Mouse (Mus musculus) ES-Bruce4 (cell line): ENCODE measurements around the gene 1810013L24Rik.

Source experiments
- CTCF ChIP-seq: IDR thresholded peaks from one replicate; pipeline ENCODE4 v1.8.1; 2011; ENCODE audit warnings: low read depth, low read length
- EP300 ChIP-seq: IDR thresholded peaks from 2 replicates; pipeline ENCODE4 v1.6.1; 2011; ENCODE audit warnings: low read depth, low read length; ENCODE audit not compliant: insufficient read depth
- POLR2A ChIP-seq: IDR thresholded peaks from one replicate; pipeline ENCODE4 v1.8.1; 2011; ENCODE audit warnings: low read length; ENCODE audit not compliant: insufficient read depth

GRCm38 (mm10) chr16:8822586-8822985 lies 7.3 kb upstream of the 1810013L24Rik start:
- TF ChIP-seq EP300 (no peak), CTCF (no peak), POLR2A (no peak)
